Mouse (Mus musculus): ENCODE measurements around the gene Cacna1c.

Cacna1c gene

DNA sequence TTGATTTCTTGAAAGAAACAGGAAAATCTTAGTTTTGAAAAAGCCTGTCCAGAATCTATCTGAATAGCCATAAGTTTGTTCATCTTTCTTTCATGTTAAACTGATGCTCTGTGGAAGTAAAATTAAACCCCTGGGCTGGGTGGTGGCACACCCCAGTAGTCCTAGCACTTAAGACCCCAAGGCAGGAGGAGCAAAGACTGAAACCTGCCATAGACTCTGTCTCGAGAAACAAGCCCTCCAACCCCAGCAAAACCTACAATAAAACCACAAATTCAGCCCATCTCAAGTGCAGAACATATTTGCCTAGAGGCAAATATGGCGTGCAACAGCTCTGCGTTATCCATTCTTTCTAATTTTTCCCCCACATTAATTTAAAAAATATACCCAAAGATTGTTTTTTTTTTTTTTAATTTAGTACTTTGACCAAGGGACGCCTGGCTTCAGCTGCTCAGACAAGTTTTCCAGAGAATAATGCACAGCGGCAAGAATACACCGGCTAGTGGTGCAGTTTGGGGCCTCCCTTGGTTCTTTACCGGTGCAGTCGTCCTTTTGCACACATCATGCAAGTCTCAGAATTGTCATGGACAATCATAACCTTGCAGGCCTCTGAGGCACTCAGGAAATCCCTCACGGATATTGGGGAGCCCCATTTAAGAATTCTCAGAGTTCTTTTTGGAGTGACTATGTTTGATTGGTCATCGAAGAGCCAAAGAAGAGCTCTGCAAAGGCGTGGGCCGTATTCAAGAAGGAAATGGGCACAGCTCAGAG lies 21.7 kb downstream of the Cacna1c start:
- in situ Hi-C loops (cut with MboI, MseI) = loop anchor here in 1 of 2 experiments (5.0 kb wide), 1 partner anchor 757 kb away; the partner anchor contains the start of gene Bms1

- in situ Hi-C loops (cut with MboI, MseI) = no loop called here
Observed at GRCm38 (mm10) chr6:119165677-119166076, 30.5 kb downstream of the Cacna1c start.

DNA sequence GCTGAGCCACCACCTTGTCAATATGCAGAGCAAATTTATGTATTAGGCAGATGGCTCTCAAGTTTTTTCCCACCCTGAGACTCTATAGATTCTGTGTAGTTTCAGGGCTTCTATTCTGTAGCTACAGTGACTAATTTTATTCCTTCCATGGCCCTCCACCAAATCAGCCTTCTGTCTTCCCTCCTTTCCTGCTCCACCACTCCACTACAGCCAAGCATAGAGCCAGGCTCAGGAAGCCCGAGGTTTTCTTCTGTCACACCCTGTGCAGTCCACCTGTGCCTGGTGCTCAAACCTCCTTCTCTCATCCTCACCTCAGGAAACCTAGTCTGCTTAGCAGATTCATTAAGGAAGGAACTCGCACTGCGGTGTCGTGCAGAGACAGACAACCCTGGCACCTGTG lies 51.1 kb downstream of the Cacna1c start:
- in situ Hi-C loops (cut with MboI, MseI) = loop anchor here in 1 of 2 experiments (25.0 kb wide), 1 partner anchor 508 kb away; no protein-coding TSS in a partner anchor

GRCm38 (mm10) chr6:119139561-119139960 lies 56.7 kb downstream of the Cacna1c start:
- in situ Hi-C loops (cut with MboI, MseI) = loop anchor here in 1 of 2 experiments (25.0 kb wide), 1 partner anchor 502 kb away; no protein-coding TSS in a partner anchor

GRCm38 (mm10) chr6:119137768-119138167 lies 58.5 kb downstream of the Cacna1c start:
- in situ Hi-C loops (cut with MboI, MseI) = loop anchor here in 1 of 2 experiments (25.0 kb wide), 1 partner anchor 500 kb away; no protein-coding TSS in a partner anchor

GRCm38 (mm10) chr6:119132863-119133262 lies 63.4 kb downstream of the Cacna1c start:
- in situ Hi-C loops (cut with MboI, MseI) = loop anchor here in 1 of 2 experiments (25.0 kb wide), 1 partner anchor 496 kb away; no protein-coding TSS in a partner anchor

DNA sequence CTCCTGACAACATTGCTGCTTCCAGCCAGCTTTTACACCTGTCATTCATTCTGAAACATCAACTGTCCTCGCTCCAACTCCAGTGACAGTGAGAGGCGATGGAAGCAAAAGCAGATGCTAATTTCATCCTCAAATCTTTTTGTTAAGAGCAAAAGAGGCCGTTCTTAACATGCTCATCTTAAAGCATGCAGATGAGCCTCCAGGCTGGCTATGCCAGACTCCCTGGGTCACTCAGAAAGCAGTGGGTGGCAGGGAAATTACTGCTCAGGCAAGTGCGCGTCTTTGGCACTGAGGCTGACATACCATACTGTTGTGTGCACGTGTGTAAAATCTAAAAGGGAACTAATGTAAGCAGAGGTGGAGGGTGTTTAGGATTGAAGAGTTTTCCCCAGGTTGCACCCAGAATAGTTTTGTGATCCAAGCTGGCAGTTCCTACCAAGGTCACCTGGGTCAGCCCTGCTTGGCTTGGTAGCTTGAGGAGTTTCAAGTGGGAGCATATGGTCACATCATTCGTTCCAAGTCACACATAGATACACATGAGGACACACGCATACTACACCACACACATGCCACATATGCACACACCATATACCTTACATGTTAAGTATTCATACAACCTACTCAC lies 64.0 kb downstream of the Cacna1c start:
- in situ Hi-C loops (cut with MboI, MseI) = loop anchor here in 1 of 2 experiments (25.0 kb wide), 1 partner anchor 495 kb away; no protein-coding TSS in a partner anchor

GRCm38 (mm10) chr6:119129664-119130063 lies 66.6 kb downstream of the Cacna1c start:
- in situ Hi-C loops (cut with MboI, MseI) = loop anchor here in 1 of 2 experiments (25.0 kb wide), 1 partner anchor 492 kb away; no protein-coding TSS in a partner anchor

- in situ Hi-C loops (cut with MboI, MseI) = loop anchor here in 1 of 2 experiments (25.0 kb wide), 1 partner anchor 491 kb away; no protein-coding TSS in a partner anchor
Observed at GRCm38 (mm10) chr6:119128521-119128920, 67.7 kb downstream of the Cacna1c start.

- in situ Hi-C loops (cut with MboI, MseI) = loop anchor here in 1 of 2 experiments (25.0 kb wide), 1 partner anchor 491 kb away; no protein-coding TSS in a partner anchor
Observed at GRCm38 (mm10) chr6:119128076-119128475, 68.1 kb downstream of the Cacna1c start.

DNA sequence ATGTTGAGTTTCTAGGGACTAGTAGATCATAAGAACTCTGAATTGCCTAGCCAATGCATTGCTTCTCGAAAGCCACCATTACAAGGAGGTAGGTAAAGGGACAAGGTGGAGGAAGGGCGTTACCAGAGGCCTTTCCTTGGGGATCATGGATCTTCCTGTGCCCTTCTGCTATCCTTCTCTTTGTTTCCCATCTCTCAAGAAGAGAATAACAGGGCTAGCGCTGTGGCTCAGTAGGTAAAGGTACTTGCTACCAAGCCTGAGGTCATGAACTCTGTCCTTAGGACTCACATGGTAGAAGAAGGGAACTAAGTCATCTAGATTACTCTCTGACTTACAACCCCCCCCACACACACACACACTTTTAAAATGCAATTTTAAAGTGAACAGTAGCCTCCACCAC lies 69.2 kb downstream of the Cacna1c start:
- in situ Hi-C loops (cut with MboI, MseI) = loop anchor here in 1 of 2 experiments (25.0 kb wide), 1 partner anchor 490 kb away; no protein-coding TSS in a partner anchor

DNA sequence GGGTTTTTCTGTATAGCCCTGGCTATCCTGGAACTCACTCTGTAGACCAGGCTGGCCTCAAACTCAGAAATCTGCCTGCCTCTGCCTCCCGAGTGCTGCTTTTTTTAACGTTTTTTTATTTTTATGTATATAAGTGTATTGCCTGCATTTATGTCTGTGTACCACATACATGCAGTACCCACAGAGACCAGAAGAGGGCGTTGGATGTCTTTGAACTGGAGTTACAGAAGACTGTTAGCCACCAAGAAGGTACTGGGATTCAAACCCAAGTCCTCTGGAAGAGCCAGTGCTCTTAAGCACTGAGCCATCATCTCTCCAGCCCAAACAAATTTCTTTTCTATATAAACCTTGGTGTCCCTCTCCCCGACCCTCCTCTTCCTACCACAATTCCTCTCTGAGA lies 77.8 kb downstream of the Cacna1c start:
- in situ Hi-C loops (cut with MboI, MseI) = no loop called here

GRCm38 (mm10) chr6:119116290-119116689 lies 79.9 kb downstream of the Cacna1c start:
- in situ Hi-C loops (cut with MboI, MseI) = no loop called here

DNA sequence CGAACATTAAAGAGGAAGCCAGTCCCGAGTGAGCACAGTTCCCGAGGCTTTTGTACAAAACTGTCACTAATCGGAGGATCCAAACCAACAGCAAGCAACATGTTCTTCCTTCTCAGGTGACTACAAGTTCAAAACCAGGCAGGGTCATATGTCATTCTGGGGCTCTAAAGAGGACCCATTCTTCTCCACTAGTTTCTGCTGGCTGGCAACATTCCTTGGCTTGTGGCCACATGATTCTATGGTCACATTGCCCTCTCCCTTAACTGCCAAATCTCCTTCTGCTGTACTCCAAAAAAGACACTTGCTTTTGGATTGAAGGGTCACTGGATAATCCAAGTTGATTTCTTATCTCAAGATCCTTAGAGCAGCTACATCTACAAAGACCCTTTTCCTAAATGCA lies 82.9 kb downstream of the Cacna1c start:
- in situ Hi-C loops (cut with MboI, MseI) = no loop called here

GRCm38 (mm10) chr6:119110369-119110768 lies 85.8 kb downstream of the Cacna1c start:
- in situ Hi-C loops (cut with MboI, MseI) = no loop called here

GRCm38 (mm10) chr6:119108466-119109394 lies 87.5 kb downstream of the Cacna1c start:
- in situ Hi-C loops (cut with MboI, MseI) = loop anchor here in 1 of 2 experiments (10.0 kb wide), 1 partner anchor 464 kb away; no protein-coding TSS in a partner anchor

DNA sequence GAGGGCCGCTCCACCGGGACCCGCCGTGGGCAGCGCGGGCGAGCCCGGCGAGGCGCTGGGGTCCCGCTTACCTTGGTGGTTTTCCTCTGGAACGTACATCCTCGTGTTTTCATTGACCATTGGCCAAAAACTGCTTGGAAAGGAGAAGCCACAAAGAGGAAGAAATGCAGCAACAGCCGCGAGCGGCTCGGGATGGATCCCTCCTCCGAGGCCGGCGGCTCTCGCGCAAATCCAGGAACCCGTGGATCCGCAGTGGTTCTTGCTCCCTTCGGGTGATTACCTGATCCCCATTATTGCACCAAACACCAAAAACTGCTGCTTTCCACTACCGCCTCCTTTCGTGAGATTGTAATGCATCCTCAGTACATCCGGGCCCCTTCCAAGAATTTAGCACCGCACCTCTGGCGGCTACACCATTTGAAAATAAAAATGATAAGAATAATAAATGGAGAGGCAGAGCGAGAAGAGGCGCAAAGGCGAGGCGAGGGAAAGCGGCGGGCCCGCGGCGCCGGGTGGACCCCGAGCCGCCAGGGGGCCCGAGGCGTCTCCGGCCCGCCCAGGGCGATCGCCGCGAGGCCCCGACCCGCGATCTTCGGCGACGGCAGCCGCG lies 88.3 kb downstream of the Cacna1c start:
- in situ Hi-C loops (cut with MboI, MseI) = loop anchor here in 1 of 2 experiments (10.0 kb wide), 1 partner anchor 463 kb away; no protein-coding TSS in a partner anchor

DNA sequence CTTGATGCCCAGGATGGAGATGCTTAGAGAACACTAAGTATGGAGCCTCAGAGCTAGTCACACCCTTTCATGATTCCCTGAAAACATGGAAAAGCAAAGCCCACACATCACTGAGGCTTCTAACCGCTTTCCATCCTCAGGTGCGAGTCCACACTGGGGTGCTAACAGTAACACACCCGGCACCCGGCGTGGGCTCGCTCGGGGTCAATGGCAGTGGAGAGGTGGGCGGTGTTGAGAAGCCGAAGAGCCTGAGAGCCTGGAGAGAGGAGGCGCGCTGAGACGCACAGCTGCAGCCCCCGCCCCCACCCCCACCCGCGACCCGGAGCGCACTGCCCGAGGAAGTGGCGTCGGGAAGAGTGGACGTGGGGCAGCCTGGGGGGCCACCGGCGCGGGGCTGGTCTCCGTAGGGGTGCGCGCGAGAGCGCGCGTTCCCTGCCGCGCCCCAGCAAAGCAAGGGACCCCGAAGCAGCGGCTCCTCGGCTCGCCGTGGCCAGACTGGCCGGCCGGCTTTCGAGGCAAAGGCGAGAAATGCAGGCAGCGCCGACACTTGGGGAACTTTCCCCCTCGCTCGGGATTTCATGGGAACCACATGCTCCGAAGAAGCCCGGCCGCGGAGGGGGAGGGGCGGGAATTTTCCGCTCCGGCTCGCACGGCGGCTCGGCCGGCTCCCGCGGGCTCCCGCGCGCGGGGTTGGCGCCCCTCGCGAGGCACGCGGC lies 88.9 kb downstream of the Cacna1c start:
- in situ Hi-C loops (cut with MboI, MseI) = loop anchor here in 1 of 2 experiments (10.0 kb wide), 1 partner anchor 462 kb away; no protein-coding TSS in a partner anchor

- in situ Hi-C loops (cut with MboI, MseI) = loop anchor here in 1 of 2 experiments (10.0 kb wide), 1 partner anchor 462 kb away; no protein-coding TSS in a partner anchor
Observed at GRCm38 (mm10) chr6:119106726-119107125, 89.5 kb downstream of the Cacna1c start.
